Mouse (Mus musculus) bone marrow macrophage, adult 2 months (primary cell): ENCODE measurements around the gene Grm1. TPM values are rescaled to one million over a fixed set of nuclear protein-coding genes. Genes with fewer than 3 reads are reported as not detected.

Experiments
- H3K27ac ChIP-seq: 2 replicates; pipeline ENCODE4 v1.5.1; 2012; ENCODE audit warnings: low read depth, low read length; ENCODE audit not compliant: insufficient read depth
- H3K4me1 ChIP-seq: 2 replicates; pipeline ENCODE4 v1.6.1; 2012; ENCODE audit warnings: low read length; ENCODE audit not compliant: control insufficient read depth, insufficient read depth
- H3K4me3 ChIP-seq: 2 replicates; pipeline ENCODE4 v1.5.1; 2012; ENCODE audit warnings: mild to moderate bottlenecking, low read length, moderate library complexity; ENCODE audit not compliant: insufficient read depth
- CTCF ChIP-seq: IDR thresholded peaks from 2 replicates; pipeline ENCODE4 v1.5.1; 2012; ENCODE audit warnings: low read depth, mild to moderate bottlenecking, low read length, moderate library complexity
- POLR2A ChIP-seq: IDR thresholded peaks from 2 replicates; pipeline ENCODE4 v1.6.1; 2012; ENCODE audit warnings: mild to moderate bottlenecking, low read depth, low read length, borderline replicate concordance
- polyA plus RNA-seq: library from polyadenylated mRNA; stranded (reverse); fragments of >200 nt; gene quantifications from 2 replicates; pipeline ENCODE4 v1.2.4, GENCODE M21; 2012; ENCODE audit not compliant: missing spikeins, insufficient read depth, insufficient read length

The Grm1 gene
- polyA plus RNA-seq, 1 experiment: not detected

DNA sequence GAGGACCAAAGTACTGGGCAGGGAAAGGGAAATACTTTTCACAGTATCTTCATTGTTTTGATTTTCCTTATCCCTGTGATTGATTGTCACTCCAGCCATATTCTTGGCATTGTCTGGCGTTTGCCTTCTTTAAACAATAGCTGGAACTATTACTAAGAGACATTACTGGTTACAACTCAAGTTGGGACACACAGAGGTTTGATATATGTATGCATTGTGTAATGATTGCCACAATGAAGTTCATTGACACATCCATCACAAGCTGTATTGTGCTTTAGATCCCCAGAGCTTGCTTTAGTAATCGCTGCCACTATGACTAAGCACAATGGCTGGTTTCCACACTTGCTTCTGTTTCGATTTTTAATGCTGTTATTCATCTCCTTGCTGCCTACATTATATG, 341.4 kb downstream of the Grm1 start:
- no peak overlapping the region for H3K27ac ChIP-seq
- TF ChIP-seq CTCF (no peak), POLR2A (no peak)
- H3K4me1 ChIP-seq: peaks cover 17% of the 10 kb centered on the region
- H3K4me3 ChIP-seq: no peak overlapping the region

DNA sequence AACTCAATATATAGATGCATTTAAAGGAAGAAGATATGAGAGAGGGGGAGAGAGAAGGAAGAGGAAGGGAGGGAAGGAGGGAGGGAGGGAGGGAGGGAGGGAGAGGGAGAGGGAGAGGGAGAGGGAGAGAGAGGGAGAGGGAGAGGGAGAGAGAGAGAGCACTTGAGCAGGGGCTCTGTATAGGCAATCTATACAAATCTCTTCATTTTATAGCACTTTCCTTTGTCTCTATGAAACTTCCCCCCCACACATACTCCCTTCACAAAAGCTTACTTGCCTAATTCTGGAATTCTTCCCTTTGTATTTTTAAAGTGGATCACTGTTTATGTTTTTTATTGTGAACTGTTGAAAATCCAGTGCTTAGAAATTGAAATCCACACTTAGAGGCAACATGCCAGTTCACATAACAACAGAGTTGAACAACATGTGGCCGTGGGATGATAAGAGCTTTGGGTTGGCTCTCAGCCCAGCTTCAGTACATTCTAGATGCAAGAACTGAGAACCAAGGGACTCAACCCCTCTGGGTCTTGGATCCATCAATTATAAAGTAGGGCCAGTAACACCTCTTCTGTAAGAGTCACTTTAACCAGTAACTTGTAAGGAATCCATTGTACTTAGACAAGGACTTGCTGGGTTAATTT, 345.0 kb downstream of the Grm1 start:
- peaks cover 11% of the 10 kb centered on the region for H3K4me1 ChIP-seq
- H3K4me3 ChIP-seq: no peak overlapping the region
- H3K27ac ChIP-seq: no peak overlapping the region
- TF ChIP-seq POLR2A (no peak), CTCF (no peak)

- Histone ChIP-seq H3K4me3 (no peak overlapping the region), H3K4me1 (peaks cover 4% of the 10 kb centered on the region), H3K27ac (no peak overlapping the region)
- TF ChIP-seq CTCF: no peak
Observed at GRCm38 (mm10) chr10:10734561-10734960, 347.6 kb downstream of the Grm1 start.

- no peak overlapping the region for H3K4me3 ChIP-seq
- peaks cover 4% of the 10 kb centered on the region for H3K4me1 ChIP-seq
- H3K27ac ChIP-seq: no peak overlapping the region
- TF ChIP-seq CTCF: no peak
- TF ChIP-seq POLR2A: no peak
Observed at GRCm38 (mm10) chr10:10733092-10733491, 349.1 kb downstream of the Grm1 start.

DNA sequence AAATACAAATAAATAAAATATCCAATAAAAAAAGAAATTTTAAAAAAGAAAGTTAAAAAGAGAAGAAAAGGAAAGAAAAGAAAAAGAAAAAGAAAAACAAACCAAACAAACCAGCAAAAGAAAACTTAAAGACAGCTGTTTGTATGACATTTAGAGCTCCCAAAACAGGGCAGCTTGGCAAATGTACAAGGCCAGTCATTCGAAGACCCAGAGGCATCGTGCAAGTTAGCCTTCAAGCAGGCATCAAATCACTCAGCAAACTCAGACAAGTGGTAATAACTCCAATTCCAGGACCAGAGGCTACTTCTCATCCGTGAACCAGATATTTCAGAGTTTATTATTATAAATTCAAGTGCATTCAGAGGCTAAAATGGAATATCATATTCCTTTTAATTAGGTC, 355.7 kb downstream of the Grm1 start:
- TF ChIP-seq POLR2A (no peak), CTCF (no peak)
- Histone ChIP-seq H3K27ac (no peak overlapping the region), H3K4me1 (no peaks in the 10 kb centered on the region), H3K4me3 (no peak overlapping the region)

DNA sequence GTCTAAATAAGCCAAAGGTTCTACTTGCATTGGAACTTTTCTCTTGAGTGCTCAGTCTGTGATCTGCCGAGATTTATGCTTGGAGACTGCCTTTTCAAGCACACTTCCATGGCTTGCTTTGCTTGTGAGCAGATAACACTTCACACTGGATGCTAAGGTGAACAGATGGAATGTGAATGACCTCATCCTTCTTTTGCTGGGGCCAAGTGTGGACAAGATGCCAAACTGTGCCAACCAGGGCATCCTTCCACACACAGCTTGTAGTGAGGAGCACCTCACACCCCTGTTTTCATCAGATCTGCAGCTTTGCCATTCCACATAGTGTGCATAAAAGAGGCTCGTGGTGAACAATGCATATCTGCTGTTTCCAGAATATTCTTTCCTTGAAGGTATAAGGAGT, 371.3 kb downstream of the Grm1 start:
- H3K4me3 ChIP-seq: no peak overlapping the region
- TF ChIP-seq POLR2A: no peak
- TF ChIP-seq CTCF: no peak
- no peaks in the 10 kb centered on the region for H3K4me1 ChIP-seq
- H3K27ac ChIP-seq: no peak overlapping the region

- H3K27ac ChIP-seq: no peak overlapping the region
- TF ChIP-seq CTCF (no peak), POLR2A (no peak)
- H3K4me1 ChIP-seq: no peaks in the 10 kb centered on the region
- H3K4me3 ChIP-seq: no peak overlapping the region
Observed at GRCm38 (mm10) chr10:10710359-10710758, 371.8 kb downstream of the Grm1 start.

GRCm38 (mm10) chr10:10708031-10708430, 374.1 kb downstream of the Grm1 start:
- TF ChIP-seq CTCF (no peak), POLR2A (no peak)
- Histone ChIP-seq H3K4me1 (no peaks in the 10 kb centered on the region), H3K4me3 (no peak overlapping the region)

GRCm38 (mm10) chr10:10701326-10701725, 380.8 kb downstream of the Grm1 start:
- Histone ChIP-seq H3K4me1 (no peaks in the 10 kb centered on the region), H3K4me3 (no peak overlapping the region), H3K27ac (no peak overlapping the region)
- TF ChIP-seq CTCF (no peak), POLR2A (no peak)

More at GRCm38 (mm10) chr10:10708031-10708430, 374.1 kb downstream of the Grm1 start:
- H3K27ac ChIP-seq: no peak overlapping the region

- no peaks in the 10 kb centered on the region for H3K4me1 ChIP-seq
- no peak overlapping the region for H3K4me3 ChIP-seq
- no peak for TF ChIP-seq CTCF
- no peak for TF ChIP-seq POLR2A
- no peak overlapping the region for H3K27ac ChIP-seq
Observed at GRCm38 (mm10) chr10:10700903-10701302, 381.3 kb downstream of the Grm1 start.

DNA sequence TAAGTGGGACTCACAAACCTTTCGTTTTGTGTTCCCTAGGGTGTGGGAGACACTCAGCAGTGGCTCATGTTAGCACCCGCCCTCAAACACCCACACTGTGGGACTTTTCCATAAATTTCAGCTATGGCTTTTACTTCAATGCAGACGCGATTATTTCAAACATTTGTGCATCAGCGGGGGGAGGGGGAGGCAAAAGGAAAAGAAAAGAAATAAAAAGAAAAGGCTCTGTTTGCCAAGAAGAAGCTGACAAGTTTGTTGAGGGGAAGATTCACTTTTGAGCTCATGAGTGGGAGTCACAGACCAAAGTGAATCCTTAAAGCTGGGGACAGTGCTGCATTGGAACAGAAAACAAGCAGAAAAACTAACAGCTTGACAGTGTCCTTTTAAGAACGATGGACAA, 384.7 kb downstream of the Grm1 start:
- TF ChIP-seq POLR2A (no peak), CTCF (no peak)
- Histone ChIP-seq H3K27ac (no peak overlapping the region), H3K4me3 (no peak overlapping the region), H3K4me1 (no peaks in the 10 kb centered on the region)
